Comparison of ENCODE assay signal across 32 mouse cellular contexts in the genomic region with DNA sequence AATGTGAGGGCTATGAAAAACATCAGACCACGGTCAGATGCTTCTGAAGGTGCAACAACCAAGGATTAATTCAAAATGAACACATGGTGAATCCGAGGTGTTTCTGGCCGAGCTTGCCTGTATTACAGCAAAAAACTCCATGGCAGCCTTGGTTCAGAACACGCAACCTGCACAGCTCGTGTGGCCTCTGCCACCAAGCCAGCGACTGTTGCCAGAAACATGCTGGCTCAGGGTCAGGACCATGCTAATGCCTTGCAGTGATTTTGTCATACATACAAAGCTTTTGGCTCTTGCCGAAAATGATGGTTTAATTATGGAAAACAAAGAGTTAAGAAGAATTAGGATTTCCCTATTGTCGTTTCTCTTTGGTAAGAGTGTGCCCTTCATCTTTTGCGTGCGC. TPM values are rescaled to one million over a fixed set of nuclear protein-coding genes. Genes with fewer than 3 reads are reported as not detected.
"Had no signal": no experiment of that assay in that cellular context is flagged by ENCODE, and none has a peak within 500 bp of the region (broad histone marks: within the 10 kb centered on the region; RNA-seq: fewer than 3 reads in every experiment).

No protein-coding gene starts in this region.

- H3K4me1 ChIP-seq: limb, embryonic 12.5 days; limb, embryonic 13.5 days; lung, embryonic 15.5 days; neural tube, embryonic 12.5 days had no signal

- ATAC-seq: liver, embryonic 12.5 days; liver, postnatal 0 days; lung, postnatal 0 days; midbrain, embryonic 15.5 days; midbrain, embryonic 16.5 days had no signal

- DNase-seq: left cerebral cortex, postnatal 4 days; liver; liver, embryonic 13.5 days; liver, postnatal 0 days; lung, adult 18-20 months; lung, adult 2 months; lung, embryonic 14.5 days; lung, postnatal 10 days; lung, postnatal 14 days; lung, postnatal 36 days; midbrain, embryonic 14.5 days had no signal

- H3K27me3 ChIP-seq: limb, embryonic 12.5 days; limb, embryonic 13.5 days; limb, embryonic 15.5 days; liver, embryonic 12.5 days; liver, embryonic 13.5 days; liver, embryonic 15.5 days; lung, embryonic 15.5 days; megakaryocyte, embryonic 14.5 days; midbrain, embryonic 12.5 days; midbrain, embryonic 15.5 days; neural tube, embryonic 12.5 days; neural tube, embryonic 13.5 days had no signal

- H3K9ac ChIP-seq: limb, embryonic 12.5 days; limb, embryonic 13.5 days; limb, embryonic 15.5 days; liver, embryonic 12.5 days; liver, embryonic 13.5 days; liver, embryonic 14.5 days; liver, embryonic 15.5 days; liver, postnatal 0 days; lung, embryonic 14.5 days; lung, embryonic 15.5 days; midbrain, embryonic 12.5 days; midbrain, embryonic 15.5 days; neural tube, embryonic 12.5 days; neural tube, embryonic 13.5 days had no signal

- H3K4me3 ChIP-seq: limb, embryonic 10.5 days; limb, embryonic 12.5 days; limb, embryonic 13.5 days; limb, embryonic 15.5 days; liver, embryonic 12.5 days; liver, embryonic 13.5 days; liver, embryonic 15.5 days; lung, embryonic 15.5 days; megakaryocyte, embryonic 14.5 days; midbrain, embryonic 10.5 days; midbrain, embryonic 12.5 days; midbrain, embryonic 15.5 days; myocyte; neural tube, embryonic 12.5 days; neural tube, embryonic 13.5 days had no signal

- H3K9me3 ChIP-seq: limb, embryonic 10.5 days; limb, embryonic 12.5 days; limb, embryonic 13.5 days; limb, embryonic 15.5 days; liver, embryonic 12.5 days; liver, embryonic 13.5 days; liver, embryonic 15.5 days; lung, embryonic 15.5 days; megakaryocyte, embryonic 14.5 days; midbrain, embryonic 10.5 days; midbrain, embryonic 12.5 days; midbrain, embryonic 15.5 days; neural tube, embryonic 12.5 days; neural tube, embryonic 13.5 days had no signal

- H3K4me2 ChIP-seq: limb, embryonic 12.5 days; limb, embryonic 13.5 days; limb, embryonic 15.5 days; liver, embryonic 11.5 days; liver, embryonic 12.5 days; liver, embryonic 13.5 days; liver, embryonic 15.5 days; lung, embryonic 14.5 days; lung, embryonic 15.5 days; midbrain, embryonic 12.5 days; midbrain, embryonic 15.5 days; neural tube, embryonic 12.5 days; neural tube, embryonic 13.5 days had no signal

- H3K27ac ChIP-seq: limb, embryonic 10.5 days; limb, embryonic 12.5 days; limb, embryonic 13.5 days; limb, embryonic 15.5 days; liver, embryonic 12.5 days; liver, embryonic 13.5 days; liver, embryonic 14.5 days; liver, embryonic 15.5 days; lung, embryonic 15.5 days; macrophage; midbrain, embryonic 10.5 days; midbrain, embryonic 12.5 days; midbrain, embryonic 15.5 days; neural tube, embryonic 12.5 days; neural tube, embryonic 13.5 days had no signal

RNA-seq across cellular contexts. Expression of gene Capn11, which starts 8.9 kb away (rescaled TPM):
- total RNA-seq: liver, adult 2 months; monocyte, adult 5-6 weeks had no signal
- polyA plus RNA-seq: liver, embryonic 14.5 days; liver, postnatal 0 days; lung, adult 2 months; lung, embryonic 14.5 days; lung, postnatal 0 days had no signal
